Mouse (Mus musculus): ENCODE data around the gene Hipk1. TPM values are rescaled to one million over a fixed set of nuclear protein-coding genes. Genes with fewer than 3 reads are reported as not detected.

Gene Hipk1
- total RNA-seq, 1 experiment, result 21.8 TPM

DNA sequence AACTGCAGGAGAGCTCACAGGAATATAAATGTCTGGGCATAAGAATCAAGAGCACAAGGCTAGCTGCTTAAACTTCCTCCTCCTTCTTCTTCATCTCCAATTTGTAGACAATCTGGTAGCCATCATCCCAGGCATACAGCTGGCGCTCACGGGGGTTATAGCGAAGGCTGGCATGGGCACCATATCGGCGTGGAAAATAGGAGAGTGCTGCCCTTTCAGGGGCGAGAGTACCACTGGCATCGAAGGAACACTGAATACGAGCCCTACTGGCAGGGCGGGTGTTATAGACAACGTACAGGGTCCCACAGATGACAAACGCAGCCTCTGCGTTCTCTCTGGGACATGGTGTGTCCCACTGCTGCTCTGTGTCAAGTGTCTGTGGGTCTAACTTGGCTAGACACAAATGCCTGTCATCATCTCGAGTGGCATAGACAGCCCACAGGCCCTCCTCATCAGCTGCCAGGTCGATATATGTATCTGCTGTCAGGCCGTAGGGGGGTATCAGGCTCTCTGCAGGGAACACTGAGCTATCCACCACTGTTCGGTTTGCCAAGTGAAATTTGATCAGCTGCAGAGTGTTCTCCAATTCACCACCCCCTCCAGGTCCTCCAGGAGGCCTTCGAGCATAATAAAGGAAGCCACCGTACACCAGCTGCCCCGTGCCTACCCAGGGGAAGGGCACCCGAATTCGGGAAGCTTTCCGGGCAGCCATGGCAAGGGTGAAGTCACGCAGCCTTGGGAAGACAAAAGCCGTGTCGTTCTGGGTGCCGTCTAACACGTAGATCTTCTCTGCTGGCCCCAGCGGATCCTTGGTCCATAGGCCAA is 55.4 kb downstream of the Hipk1 start:
- Histone ChIP-seq H3K4me1 (ENCODE audit: control insufficient read depth in 2 of 2, insufficient read depth in 2 of 2, low read length in 2 of 2, poor library complexity in 1 of 2) (peaks cover 3 to 13% of the 10 kb centered on the region in 2 experiments; a peak in 1 of 4 replicates), H3K27ac (ENCODE audit: insufficient read depth, low read depth, low read length, poor library complexity, severe bottlenecking) (no peak overlapping the region), H3K36me3 (ENCODE audit: control insufficient read depth, insufficient read depth, low read length, poor library complexity, severe bottlenecking) (no peaks in the 10 kb centered on the region; the same call in 1 of the 2 replicates), H3K9me3 (ENCODE audit: control insufficient read depth, insufficient read depth, low read depth, low read length) (no peaks in the 10 kb centered on the region), H3K9ac (ENCODE audit: insufficient read depth, low read depth, low read length, poor library complexity, severe bottlenecking) (no peak overlapping the region), H3K4me3 (ENCODE audit: insufficient read depth in 1 of 2, low read depth in 1 of 2, low read length in 2 of 2, poor library complexity in 1 of 2, severe bottlenecking in 1 of 2) (no peak overlapping the region)
- DNase-seq (ENCODE audit: low read depth, low spot score), result no peak
- TF ChIP-seq CHD2 (IDR thresholded peaks at IDR 0.05; ENCODE audit: low read depth, low read length) (no peak), ZC3H11A (IDR thresholded peaks at IDR 0.05; ENCODE audit: borderline replicate concordance, low read depth, low read length) (no peak), ZNF384 (IDR thresholded peaks at IDR 0.05; ENCODE audit: low read depth, low read length) (no peak), MAFK (IDR thresholded peaks at IDR 0.05; ENCODE audit: insufficient read depth, low read depth, low read length) (no peak), HCFC1 (IDR thresholded peaks at IDR 0.05; ENCODE audit: borderline replicate concordance, insufficient read depth, low read length) (no peak)
- in situ Hi-C loops (cut with MboI; ENCODE audit: low sequenced_read_pairs in 2 of 2, unreplicated experiment in 2 of 2), result loop anchor here in 1 of 2 experiments (5.0 kb wide), 1 partner anchor 104 kb away; no protein-coding TSS in a partner anchor

DNA sequence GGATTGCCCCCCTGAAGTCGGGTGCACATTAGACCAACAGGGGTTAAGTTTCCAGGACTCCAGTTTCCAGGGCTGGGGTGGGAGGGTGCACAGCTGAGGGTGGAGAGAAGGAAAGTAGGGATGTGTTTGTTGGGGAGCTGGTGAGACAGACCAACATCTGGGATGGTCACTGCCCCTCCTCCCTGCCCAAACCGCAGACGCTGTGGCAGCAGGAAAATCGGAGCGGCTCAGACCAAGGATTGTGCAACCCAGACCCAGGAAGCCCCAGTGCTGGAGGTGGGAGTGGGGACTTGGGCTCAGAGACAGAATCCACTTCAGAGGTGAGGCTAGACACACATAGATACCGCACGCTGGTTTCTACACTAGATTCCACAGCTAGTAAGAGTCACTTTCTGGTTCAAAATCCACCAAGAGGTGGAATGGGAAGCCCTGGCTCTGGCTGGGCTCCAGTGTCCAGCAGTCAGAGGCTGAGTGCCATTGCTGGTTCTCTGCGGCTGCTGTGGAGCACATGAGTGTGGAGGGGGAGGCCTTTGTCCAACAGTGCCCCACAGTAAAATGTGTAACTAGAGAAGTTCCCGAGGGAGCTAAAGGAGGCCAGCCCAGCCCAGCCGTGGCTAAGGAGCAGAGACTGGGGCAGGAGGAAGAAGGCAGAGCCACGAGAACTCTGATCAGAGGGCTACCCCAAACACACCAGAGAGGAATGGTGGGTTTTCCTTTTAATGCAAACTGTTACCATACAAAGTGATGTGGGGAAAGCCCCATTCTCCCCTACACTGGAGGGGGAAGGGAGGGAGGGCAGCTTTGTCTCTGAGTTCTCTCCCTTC is 56.5 kb downstream of the Hipk1 start:
- in situ Hi-C loops (cut with MboI; ENCODE audit: low sequenced_read_pairs in 2 of 2, unreplicated experiment in 2 of 2), result loop anchor here in 1 of 2 experiments (5.0 kb wide), 1 partner anchor 103 kb away; no protein-coding TSS in a partner anchor
- Histone ChIP-seq H3K9ac (ENCODE audit: insufficient read depth, low read depth, low read length, poor library complexity, severe bottlenecking) (no peak overlapping the region), H3K36me3 (ENCODE audit: control insufficient read depth, insufficient read depth, low read length, poor library complexity, severe bottlenecking) (no peaks in the 10 kb centered on the region; the same call in 1 of the 2 replicates), H3K27ac (ENCODE audit: insufficient read depth, low read depth, low read length, poor library complexity, severe bottlenecking) (no peak overlapping the region), H3K4me3 (ENCODE audit: insufficient read depth in 1 of 2, low read depth in 1 of 2, low read length in 2 of 2, poor library complexity in 1 of 2, severe bottlenecking in 1 of 2) (no peak overlapping the region), H3K9me3 (ENCODE audit: control insufficient read depth, insufficient read depth, low read depth, low read length) (no peaks in the 10 kb centered on the region), H3K4me1 (ENCODE audit: control insufficient read depth in 2 of 2, insufficient read depth in 2 of 2, low read length in 2 of 2, poor library complexity in 1 of 2) (peaks cover 3 to 13% of the 10 kb centered on the region in 2 experiments; a peak in 1 of 4 replicates)
- TF ChIP-seq ZNF384 (IDR thresholded peaks at IDR 0.05; ENCODE audit: low read depth, low read length) (no peak), HCFC1 (IDR thresholded peaks at IDR 0.05; ENCODE audit: borderline replicate concordance, insufficient read depth, low read length) (no peak), ZC3H11A (IDR thresholded peaks at IDR 0.05; ENCODE audit: borderline replicate concordance, low read depth, low read length) (no peak), CHD2 (IDR thresholded peaks at IDR 0.05; ENCODE audit: low read depth, low read length) (no peak), MAFK (IDR thresholded peaks at IDR 0.05; ENCODE audit: insufficient read depth, low read depth, low read length) (no peak)
- DNase-seq (ENCODE audit: low read depth, low spot score), result no peak

- Histone ChIP-seq H3K4me3 (ENCODE audit: insufficient read depth in 1 of 2, low read depth in 1 of 2, low read length in 2 of 2, poor library complexity in 1 of 2, severe bottlenecking in 1 of 2) (no peak overlapping the region), H3K27ac (ENCODE audit: insufficient read depth, low read depth, low read length, poor library complexity, severe bottlenecking) (no peak overlapping the region), H3K9ac (ENCODE audit: insufficient read depth, low read depth, low read length, poor library complexity, severe bottlenecking) (no peak overlapping the region), H3K9me3 (ENCODE audit: control insufficient read depth, insufficient read depth, low read depth, low read length) (no peaks in the 10 kb centered on the region), H3K36me3 (ENCODE audit: control insufficient read depth, insufficient read depth, low read length, poor library complexity, severe bottlenecking) (no peaks in the 10 kb centered on the region; the same call in 1 of the 2 replicates), H3K4me1 (ENCODE audit: control insufficient read depth in 2 of 2, insufficient read depth in 2 of 2, low read length in 2 of 2, poor library complexity in 1 of 2) (peaks cover 3 to 13% of the 10 kb centered on the region in 2 experiments; a peak in 1 of 4 replicates)
- DNase-seq (ENCODE audit: low read depth, low spot score), result no peak
- TF ChIP-seq MAFK (IDR thresholded peaks at IDR 0.05; ENCODE audit: insufficient read depth, low read depth, low read length), result no peak
- no peak for TF ChIP-seq ZC3H11A (IDR thresholded peaks at IDR 0.05; ENCODE audit: borderline replicate concordance, low read depth, low read length)
- TF ChIP-seq CHD2 (IDR thresholded peaks at IDR 0.05; ENCODE audit: low read depth, low read length), result no peak
- TF ChIP-seq ZNF384 (IDR thresholded peaks at IDR 0.05; ENCODE audit: low read depth, low read length), result no peak
- no peak for TF ChIP-seq HCFC1 (IDR thresholded peaks at IDR 0.05; ENCODE audit: borderline replicate concordance, insufficient read depth, low read length)
- in situ Hi-C loops (cut with MboI; ENCODE audit: low sequenced_read_pairs in 2 of 2, unreplicated experiment in 2 of 2), result no loop called here
Observed at GRCm38 (mm10) chr3:103733799-103734695, 57.3 kb downstream of the Hipk1 start.

DNA sequence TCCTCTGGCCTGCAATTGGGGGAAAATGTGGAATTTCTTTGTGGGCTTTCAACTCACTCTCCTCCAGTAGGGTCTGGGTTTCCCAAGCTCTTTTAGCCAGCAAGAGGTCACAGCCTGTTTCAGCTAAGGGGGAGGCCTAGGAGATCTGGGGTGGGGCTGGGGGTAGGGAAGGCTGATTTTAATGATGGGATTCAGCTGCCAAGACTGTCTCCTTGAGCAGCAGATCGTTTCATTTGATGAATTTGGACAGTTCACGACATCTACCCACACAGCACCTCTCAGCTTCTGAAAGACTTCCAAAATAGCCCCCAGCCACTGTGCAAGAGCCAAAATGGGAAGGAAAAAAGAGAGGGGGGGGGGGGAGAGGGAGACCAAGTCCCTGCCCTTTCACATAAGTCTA is 58.2 kb downstream of the Hipk1 start:
- in situ Hi-C loops (cut with MboI; ENCODE audit: low sequenced_read_pairs in 2 of 2, unreplicated experiment in 2 of 2), result no loop called here
- Histone ChIP-seq H3K36me3 (ENCODE audit: control insufficient read depth, insufficient read depth, low read length, poor library complexity, severe bottlenecking) (no peaks in the 10 kb centered on the region; the same call in 1 of the 2 replicates), H3K9ac (ENCODE audit: insufficient read depth, low read depth, low read length, poor library complexity, severe bottlenecking) (no peak overlapping the region), H3K9me3 (ENCODE audit: control insufficient read depth, insufficient read depth, low read depth, low read length) (no peaks in the 10 kb centered on the region), H3K4me3 (ENCODE audit: insufficient read depth in 1 of 2, low read depth in 1 of 2, low read length in 2 of 2, poor library complexity in 1 of 2, severe bottlenecking in 1 of 2) (no peak overlapping the region), H3K4me1 (ENCODE audit: control insufficient read depth in 2 of 2, insufficient read depth in 2 of 2, low read length in 2 of 2, poor library complexity in 1 of 2) (peaks cover 3 to 13% of the 10 kb centered on the region in 2 experiments; a peak in 1 of 4 replicates), H3K27ac (ENCODE audit: insufficient read depth, low read depth, low read length, poor library complexity, severe bottlenecking) (no peak overlapping the region)
- no peak for DNase-seq (ENCODE audit: low read depth, low spot score)
- TF ChIP-seq MAFK (IDR thresholded peaks at IDR 0.05; ENCODE audit: insufficient read depth, low read depth, low read length) (no peak), ZNF384 (IDR thresholded peaks at IDR 0.05; ENCODE audit: low read depth, low read length) (no peak), ZC3H11A (IDR thresholded peaks at IDR 0.05; ENCODE audit: borderline replicate concordance, low read depth, low read length) (no peak), HCFC1 (IDR thresholded peaks at IDR 0.05; ENCODE audit: borderline replicate concordance, insufficient read depth, low read length) (no peak), CHD2 (IDR thresholded peaks at IDR 0.05; ENCODE audit: low read depth, low read length) (no peak)

Data from ES-E14 (cell line).